Mouse (Mus musculus) brain, embryonic 14.5 days (tissue): Measurements from ENCODE around the gene Grm4.

Experiments used
- CTCF ChIP-seq: fragments of 200-500 bp; IDR thresholded peaks from 2 replicates; pipeline ENCODE4 v1.5.1; 2012; ENCODE audit warnings: inconsistent platforms, mild to moderate bottlenecking, moderate library complexity, borderline replicate concordance; ENCODE audit not compliant: insufficient read depth, insufficient read length; ENCODE audit errors: extremely low read depth
- POLR2A ChIP-seq: fragments of 200-500 bp; IDR thresholded peaks from 2 replicates; pipeline ENCODE4 v1.6.1; 2012; ENCODE audit warnings: mild to moderate bottlenecking, inconsistent platforms, borderline replicate concordance; ENCODE audit not compliant: poor library complexity, insufficient read depth, insufficient read length, severe bottlenecking; ENCODE audit errors: extremely low read depth

DNA sequence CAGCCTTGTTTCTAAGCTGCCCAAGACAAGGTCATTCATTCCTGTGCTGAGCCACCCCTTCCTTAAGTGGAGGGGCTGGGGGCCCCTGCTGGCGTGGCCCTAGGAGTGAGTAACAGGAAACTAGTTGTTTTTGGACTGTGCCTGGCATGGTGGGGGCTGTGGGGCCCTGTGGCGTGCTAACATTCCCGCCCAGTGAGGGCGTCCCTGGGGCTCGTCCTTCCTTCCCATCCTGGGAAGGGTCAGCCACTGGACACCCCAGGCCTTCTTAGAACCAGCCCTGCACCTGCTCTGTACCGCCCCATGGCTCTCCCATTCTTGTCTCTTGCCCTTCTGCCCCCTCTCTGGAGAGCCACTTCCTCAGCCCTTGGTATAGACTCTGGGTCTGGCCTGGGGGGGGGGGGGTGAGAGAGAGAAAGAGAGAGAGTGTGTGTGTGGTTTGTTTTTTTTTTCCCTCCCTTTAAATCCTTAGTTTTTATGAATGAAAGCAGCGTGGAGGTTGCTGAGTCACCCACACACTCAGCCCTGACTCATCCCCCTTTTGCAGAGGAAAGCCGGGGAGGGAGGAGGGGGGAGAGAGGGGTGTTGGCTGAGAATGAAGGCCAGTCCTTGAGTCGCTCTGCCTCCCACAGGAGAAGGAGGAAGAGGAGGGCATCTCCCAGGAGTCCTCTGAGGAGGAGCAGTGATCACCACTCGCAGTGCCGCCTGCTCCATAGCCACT is 40.8 kb upstream of the Grm4 start:
- TF ChIP-seq POLR2A, result no peak
- TF ChIP-seq CTCF, result no peak
